Mouse (Mus musculus) brain, embryonic 14.5 days (tissue): Measurements from ENCODE around the gene Trp73. TPM values are rescaled to one million over a fixed set of nuclear protein-coding genes. Genes with fewer than 3 reads are reported as not detected.

Source experiments
- DNase-seq: peaks from one replicate; pipeline ENCODE4 v3.0.0-alpha.2; 2011; ENCODE audit warnings: low read depth
- CTCF ChIP-seq: fragments of 200-500 bp; IDR thresholded peaks from 2 replicates; pipeline ENCODE4 v1.5.1; 2012; ENCODE audit warnings: inconsistent platforms, mild to moderate bottlenecking, moderate library complexity, borderline replicate concordance; ENCODE audit not compliant: insufficient read depth, insufficient read length; ENCODE audit errors: extremely low read depth
- POLR2A ChIP-seq: fragments of 200-500 bp; IDR thresholded peaks from 2 replicates; pipeline ENCODE4 v1.6.1; 2012; ENCODE audit warnings: mild to moderate bottlenecking, inconsistent platforms, borderline replicate concordance; ENCODE audit not compliant: poor library complexity, insufficient read depth, insufficient read length, severe bottlenecking; ENCODE audit errors: extremely low read depth
- polyA plus RNA-seq: library from polyadenylated mRNA; depleted of rRNA; stranded (reverse); fragments of >200 nt; gene quantifications from 2 replicates; pipeline ENCODE4 v1.2.3, GENCODE M21; 2012; rRNA removed

The Trp73 gene
- polyA plus RNA-seq, 1 experiment = 3.0 TPM

DNA sequence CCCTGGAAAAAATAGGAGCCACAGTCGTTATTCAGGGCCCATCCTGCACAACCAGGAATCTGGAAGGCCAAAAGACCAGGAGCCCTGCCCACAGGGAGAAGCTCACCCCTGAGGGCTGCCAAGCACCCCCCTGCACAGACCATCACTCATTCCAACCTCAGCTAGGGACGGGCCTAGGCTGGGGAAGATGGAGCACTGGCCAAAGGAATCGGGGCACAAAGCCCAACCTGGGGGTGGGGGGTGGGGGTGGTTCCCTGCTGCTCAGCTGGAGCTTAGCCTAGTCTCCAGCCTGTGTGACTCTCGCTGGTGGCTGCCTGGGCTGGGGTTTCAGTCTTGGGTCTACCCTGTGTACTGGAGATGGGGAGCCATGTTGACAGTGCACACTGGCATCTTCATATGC, 117.2 kb downstream of the Trp73 start:
- no peak for DNase-seq
- TF ChIP-seq CTCF (no peak), POLR2A (no peak)

DNA sequence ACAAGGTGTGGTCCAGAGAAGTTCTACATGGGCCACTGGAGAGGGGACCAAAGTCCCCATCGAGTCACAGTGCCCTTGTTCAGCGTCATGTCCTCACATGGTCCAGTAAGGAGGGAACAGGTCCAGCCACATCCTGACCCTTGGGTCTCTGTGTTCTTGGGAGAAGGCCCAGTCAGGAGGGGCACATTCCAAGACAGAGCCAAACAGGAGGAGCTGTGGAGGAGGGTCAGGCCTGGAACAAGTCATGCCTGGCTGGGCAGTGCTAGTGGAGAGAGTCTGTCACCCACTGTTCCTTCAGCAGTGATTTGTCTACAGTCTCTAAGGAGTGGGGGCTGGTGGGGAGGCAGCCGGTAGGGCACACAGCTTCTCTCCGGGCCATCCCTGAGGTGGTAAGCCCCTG, 117.6 kb downstream of the Trp73 start:
- TF ChIP-seq CTCF = no peak
- TF ChIP-seq POLR2A = no peak
- no peak for DNase-seq

DNA sequence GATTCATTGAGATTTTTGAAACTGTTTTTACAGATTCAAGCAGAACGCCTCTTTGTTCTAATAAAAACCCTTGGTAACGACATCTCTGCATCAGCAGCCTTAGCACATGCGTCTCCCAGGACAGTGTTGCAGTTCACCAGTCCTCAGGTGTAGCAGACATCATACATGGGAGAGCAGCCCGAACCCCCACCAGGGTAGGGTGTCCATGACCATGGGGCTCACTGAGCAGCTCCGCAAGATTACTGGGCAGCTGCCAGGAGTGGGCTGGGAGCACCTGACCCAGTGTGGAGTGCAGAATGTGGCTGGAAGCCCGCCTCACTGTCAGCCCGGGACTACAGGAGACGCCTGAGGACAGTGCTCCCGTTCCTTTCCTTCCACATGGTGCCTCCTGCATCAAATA, 118.6 kb downstream of the Trp73 start:
- TF ChIP-seq POLR2A (no peak), CTCF (no peak)
- DNase-seq = no peak

DNA sequence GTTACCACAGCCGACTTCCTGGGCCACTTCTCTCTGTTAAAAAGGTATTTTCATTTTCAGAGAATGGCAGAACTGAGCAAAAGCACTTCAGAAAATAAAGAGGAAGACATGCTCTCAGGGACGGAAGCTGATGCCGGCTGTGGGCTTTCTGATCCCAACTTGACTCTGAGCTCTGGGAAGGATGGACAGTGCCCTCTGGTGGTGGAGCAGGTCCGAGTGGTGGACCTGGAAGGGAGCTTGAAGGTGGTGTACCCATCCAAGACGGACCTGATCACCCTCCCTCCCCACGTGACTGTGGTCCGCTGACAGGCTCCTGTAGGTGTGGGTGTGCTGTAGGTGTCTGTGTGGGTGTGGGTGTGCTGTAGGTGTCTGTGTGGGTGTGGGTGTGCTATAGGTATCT, 120.4 kb downstream of the Trp73 start:
- peak; percentile 26 for DNase-seq
- TF ChIP-seq POLR2A = no peak
- peak; percentile 59 for TF ChIP-seq CTCF

DNA sequence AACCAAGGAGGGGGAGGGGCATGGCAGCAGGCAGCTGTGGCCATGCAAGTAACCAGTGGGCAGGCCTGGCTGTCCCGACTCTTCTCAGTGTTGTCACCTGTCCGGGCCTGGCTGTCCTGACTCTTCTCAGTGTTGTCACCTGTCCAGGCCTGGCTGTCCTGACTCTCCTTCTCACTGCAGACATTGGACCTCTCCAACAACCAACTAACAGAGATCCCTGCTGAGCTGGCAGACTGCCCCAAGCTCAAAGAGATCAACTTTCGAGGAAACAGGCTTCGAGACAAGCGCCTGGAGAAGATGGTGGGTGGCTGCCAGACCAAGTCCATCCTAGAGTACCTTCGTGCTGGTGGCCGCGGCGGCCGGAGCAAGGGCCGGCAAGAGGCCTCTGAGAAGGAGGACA, 124.5 kb downstream of the Trp73 start:
- TF ChIP-seq CTCF (no peak), POLR2A (no peak)
- no peak for DNase-seq

DNA sequence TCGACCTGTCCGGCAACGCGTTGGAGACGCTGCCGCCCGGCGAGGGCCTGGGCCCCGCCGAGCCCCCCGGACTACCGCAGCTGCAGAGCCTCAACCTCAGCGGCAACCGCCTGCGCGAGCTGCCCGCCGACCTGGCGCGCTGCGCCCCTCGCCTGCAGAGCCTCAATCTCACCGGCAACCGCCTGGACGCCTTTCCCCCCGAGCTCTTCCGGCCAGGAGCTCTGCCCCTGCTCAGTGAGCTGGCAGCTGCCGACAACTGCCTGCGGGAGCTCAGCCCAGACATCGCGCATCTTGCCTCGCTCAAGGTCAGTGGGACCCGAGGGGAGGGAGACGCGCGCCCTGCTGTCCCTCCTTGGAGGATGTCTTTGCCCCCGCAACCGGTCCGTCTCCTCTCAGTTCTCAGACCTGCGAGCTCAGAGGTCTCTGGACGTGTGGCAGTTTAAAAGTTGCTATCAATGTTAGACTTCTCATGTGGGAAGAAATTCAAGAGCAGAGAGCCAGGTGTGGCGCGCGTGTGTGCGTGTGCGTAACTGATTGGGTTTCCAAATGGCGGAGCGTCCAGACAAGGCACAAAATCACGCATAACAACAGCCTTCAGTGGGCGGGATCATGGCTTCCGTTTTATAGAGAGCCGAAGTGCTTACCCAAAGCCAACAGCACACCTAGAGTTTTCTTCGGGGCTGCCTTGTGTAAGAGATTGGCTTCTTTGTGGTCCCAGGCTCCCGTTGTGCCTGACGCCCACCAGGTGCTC, 127.7 kb downstream of the Trp73 start:
- TF ChIP-seq POLR2A = no peak
- no peak for TF ChIP-seq CTCF
- DNase-seq = no peak

DNA sequence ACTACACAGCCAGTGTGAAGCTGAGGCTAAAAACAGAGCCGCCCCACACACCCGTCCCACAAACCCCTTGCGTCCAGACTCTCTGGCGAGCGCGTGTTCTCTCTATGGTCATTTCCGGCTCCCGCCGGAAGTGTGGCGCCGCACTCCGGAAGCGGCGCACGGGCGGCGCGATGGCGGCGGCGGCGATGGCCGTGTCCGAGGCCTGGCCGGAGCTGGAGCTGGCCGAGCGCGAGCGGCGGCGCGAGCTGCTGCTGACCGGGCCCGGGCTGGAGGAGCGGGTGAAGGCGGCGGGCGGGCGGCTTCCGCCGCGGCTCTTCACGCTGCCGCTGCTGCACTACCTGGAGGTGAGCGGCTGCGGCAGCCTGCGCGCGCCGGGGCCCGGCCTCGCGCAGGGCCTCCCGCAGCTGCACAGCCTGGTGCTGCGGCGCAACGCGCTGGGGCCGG, 128.3 kb downstream of the Trp73 start, which contains the start of gene Lrrc47:
Gene Lrrc47 (plus strand): TSS at position 86 of the 444 bp plus-strand sequence.
- TF ChIP-seq CTCF = no peak
- peak; percentile 88 for TF ChIP-seq POLR2A
- DNase-seq = peak; percentile 95

DNA sequence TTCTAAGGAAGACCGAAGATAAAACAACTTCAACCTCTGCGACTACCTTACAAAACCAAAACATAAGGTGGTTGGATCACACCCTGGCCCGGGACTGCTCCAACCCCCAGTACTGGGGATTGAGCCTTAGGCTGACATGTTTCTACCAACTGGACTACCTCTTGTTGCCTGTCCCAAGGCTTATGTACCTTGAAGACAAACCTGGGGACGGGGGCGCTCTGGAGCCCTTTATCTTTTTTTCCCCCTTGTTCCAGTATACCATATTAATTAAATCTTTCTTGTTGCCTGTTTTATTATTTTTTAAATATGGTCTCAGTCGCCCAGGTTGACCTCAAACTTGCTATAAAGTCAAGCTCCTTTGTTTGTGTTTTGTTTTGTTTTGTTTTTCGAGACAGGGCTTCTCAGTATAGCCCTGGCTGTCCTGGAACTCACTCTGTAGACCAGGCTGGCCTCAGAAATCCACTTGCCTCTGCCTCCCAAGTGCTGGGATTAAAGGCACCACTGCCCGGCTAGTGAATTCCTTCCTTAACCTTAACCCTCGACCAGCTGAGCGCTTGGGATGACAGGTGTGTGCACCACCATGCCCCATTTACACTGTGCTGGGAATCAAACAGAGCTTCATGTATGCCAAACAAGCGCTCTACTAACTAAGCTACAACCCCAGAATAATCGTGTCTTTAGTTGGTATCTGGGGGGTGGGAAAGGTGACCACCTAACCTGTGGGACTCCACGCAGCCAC, 128.9 kb downstream of the Trp73 start:
- TF ChIP-seq CTCF = no peak
- no peak for TF ChIP-seq POLR2A
- no peak for DNase-seq

DNA sequence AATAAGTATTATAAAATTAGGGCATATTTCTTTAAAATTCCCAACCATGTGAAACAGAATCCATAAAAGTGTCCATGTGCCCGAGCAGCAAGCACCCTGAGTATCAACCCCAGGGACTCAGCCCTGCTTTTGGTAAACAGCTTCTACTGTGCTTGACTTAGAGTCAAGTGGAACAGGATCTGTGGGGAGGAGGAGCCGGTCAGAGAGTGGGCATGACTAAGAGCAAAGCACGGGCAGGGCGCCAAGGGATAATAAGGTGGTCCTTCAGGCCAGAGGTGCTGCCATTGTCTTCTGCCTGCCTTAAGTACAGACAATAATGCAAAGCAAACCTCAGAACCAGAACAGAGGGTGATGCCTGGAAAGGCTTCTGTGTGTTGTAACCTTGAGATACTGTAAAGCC, 132.2 kb downstream of the Trp73 start:
- no peak for TF ChIP-seq CTCF
- no peak for TF ChIP-seq POLR2A
- no peak for DNase-seq

DNA sequence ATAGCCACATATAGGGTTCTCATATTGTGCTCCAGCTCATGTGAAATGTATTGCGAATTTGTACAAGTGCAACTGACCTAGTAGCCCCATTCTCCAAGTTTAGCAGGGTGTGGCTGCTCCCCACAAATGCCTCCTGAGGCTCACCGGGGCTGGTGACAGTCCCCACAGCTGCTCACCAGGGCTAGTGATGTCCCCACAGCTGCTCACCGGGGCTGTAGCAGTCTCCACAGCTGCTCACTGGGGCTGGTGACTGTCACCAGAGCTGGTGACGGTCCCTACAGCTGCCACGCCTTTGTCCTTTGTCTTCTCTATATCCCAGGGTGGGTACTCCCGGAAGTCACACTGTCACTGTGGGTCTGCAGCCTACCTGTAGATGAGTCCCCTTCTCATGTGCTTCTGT, 133.7 kb downstream of the Trp73 start:
- no peak for TF ChIP-seq POLR2A
- TF ChIP-seq CTCF = no peak
- DNase-seq = no peak

Other genes with a start within 250 kb of the Trp73 start
- 40.0 and 49.1 TPM in 2 replicates for gene A430005L14Rik, start 183.0 kb downstream of the Trp73 start, polyA plus RNA-seq
- 18.6 and 23.1 TPM in 2 replicates for gene Dffb, start 165.1 kb downstream of the Trp73 start, polyA plus RNA-seq
- 14.3 and 19.1 TPM in 2 replicates for gene Cep104, start 165.0 kb downstream of the Trp73 start, polyA plus RNA-seq
- 69.7 and 72.3 TPM in 2 replicates for gene Lrrc47, start 128.5 kb downstream of the Trp73 start, polyA plus RNA-seq
- gene Smim1, start 114.0 kb downstream of the Trp73 start, polyA plus RNA-seq = 7.0 and 8.4 TPM in 2 replicates
- gene Ccdc27, start 97.5 kb downstream of the Trp73 start, polyA plus RNA-seq = not detected in 2 replicates
- gene Wrap73, start 2.2 kb upstream of the Trp73 start, polyA plus RNA-seq = 42.5 and 64.5 TPM in 2 replicates
- gene Tprgl, start 20.5 kb upstream of the Trp73 start, polyA plus RNA-seq = 139 and 147 TPM in 2 replicates
- 12.4 and 21.0 TPM in 2 replicates for gene Megf6, start 30.5 kb upstream of the Trp73 start, polyA plus RNA-seq
- gene Arhgef16, start 161.5 kb upstream of the Trp73 start, polyA plus RNA-seq = 0.67 and 1.2 TPM in 2 replicates
- gene B230104I21Rik, start 195.9 kb upstream of the Trp73 start, polyA plus RNA-seq = not detected in 2 replicates